Mouse (Mus musculus): ENCODE results near the gene Map2k4. TPM values are rescaled to one million over a fixed set of nuclear protein-coding genes. Genes with fewer than 3 reads are reported as not detected.

The Map2k4 gene
- polyA plus RNA-seq, 1 experiment from 2014 or later, result 55.7 TPM

DNA sequence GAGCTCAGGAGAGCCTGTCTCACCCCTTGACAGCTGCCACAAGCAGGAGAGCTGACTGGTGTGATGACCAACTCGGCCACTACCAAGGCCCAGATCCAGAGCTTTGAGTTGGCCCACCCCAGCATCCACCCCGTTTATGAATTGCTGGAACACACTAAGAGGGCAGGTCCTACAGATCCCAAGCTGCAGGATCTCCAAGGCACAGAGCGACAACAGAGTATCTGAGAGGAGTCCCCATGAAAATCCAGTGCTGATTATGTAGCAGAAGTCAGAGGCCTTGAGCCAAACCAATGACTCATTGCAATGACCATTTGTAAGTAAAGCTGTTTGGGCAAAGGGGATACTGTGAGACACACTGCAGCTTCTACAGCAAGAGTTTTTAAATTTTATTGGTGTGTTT is 44.2 kb downstream of the Map2k4 start:
- H3K27me3 ChIP-seq, result no peaks in the 10 kb centered on the region
- no peaks in the 10 kb centered on the region for H3K9me3 ChIP-seq (replicated peaks)
- H3K9ac ChIP-seq, result no peak overlapping the region
- H3K36me3 ChIP-seq, result no peaks in the 10 kb centered on the region
- ATAC-seq (replicated peaks; ENCODE audit: insufficient number of reproducible peaks, insufficient read depth, low FRiP score, low read depth), result no peak
- peaks cover 16% of the 10 kb centered on the region for H3K4me1 ChIP-seq (replicated peaks)
- H3K27ac ChIP-seq, result no peak overlapping the region
- H3K4me3 ChIP-seq, result no peak overlapping the region
- no peak overlapping the region for H3K4me2 ChIP-seq
- 77% methylated on average over 3 of the region's 3 CpGs for WGBS

DNA sequence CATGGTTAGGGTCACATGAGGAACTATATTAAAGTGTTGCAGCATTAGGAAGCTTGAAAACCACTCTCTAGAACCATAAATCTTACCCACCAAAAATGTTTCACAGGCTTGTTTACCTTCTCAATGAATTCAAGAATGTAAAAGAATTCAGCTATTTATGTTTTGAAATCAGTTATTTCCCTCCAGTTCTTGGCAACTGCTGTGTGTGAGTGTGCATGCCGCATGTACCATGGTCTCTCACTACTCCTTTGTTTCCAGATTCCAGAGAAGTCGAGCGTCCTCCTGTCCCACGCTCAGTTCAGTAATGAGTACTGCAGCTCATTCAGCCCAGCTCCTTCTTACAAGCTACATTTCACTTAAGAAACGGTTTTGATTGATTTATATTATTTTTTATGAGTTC is 47.3 kb downstream of the Map2k4 start:
- H3K27ac ChIP-seq, result no peak overlapping the region
- 77% methylated on average over 5 of the region's 5 CpGs for WGBS
- no peaks in the 10 kb centered on the region for H3K9me3 ChIP-seq (replicated peaks)
- H3K36me3 ChIP-seq, result no peaks in the 10 kb centered on the region
- H3K9ac ChIP-seq, result no peak overlapping the region
- ATAC-seq (replicated peaks; ENCODE audit: insufficient number of reproducible peaks, insufficient read depth, low FRiP score, low read depth), result no peak
- peaks cover 12% of the 10 kb centered on the region for H3K4me1 ChIP-seq (replicated peaks)
- no peak overlapping the region for H3K4me3 ChIP-seq
- no peaks in the 10 kb centered on the region for H3K27me3 ChIP-seq
- no peak overlapping the region for H3K4me2 ChIP-seq

DNA sequence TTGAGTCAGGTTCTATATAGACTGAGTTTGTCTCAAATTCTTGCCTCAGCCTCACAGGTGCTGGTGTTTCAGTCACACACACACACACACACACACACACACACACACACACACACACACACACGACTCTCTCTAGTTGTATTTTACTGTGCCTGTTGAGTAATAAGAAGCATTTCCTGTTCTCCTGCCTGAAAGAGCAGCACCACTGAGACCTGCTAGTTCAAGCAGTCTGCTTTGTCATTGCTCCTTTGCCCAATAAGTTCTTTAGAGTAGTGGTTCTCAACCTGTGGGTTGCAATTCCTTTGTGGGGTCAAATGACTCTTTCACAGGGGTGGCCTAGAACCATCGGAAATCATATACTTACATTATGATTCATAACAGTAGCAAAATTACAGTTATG is 47.7 kb downstream of the Map2k4 start:
- Histone ChIP-seq H3K36me3 (no peaks in the 10 kb centered on the region), H3K4me3 (no peak overlapping the region), H3K27me3 (no peaks in the 10 kb centered on the region), H3K4me1 (replicated peaks) (peaks cover 8% of the 10 kb centered on the region), H3K4me2 (no peak overlapping the region), H3K9me3 (replicated peaks) (no peaks in the 10 kb centered on the region), H3K9ac (no peak overlapping the region), H3K27ac (no peak overlapping the region)
- ATAC-seq (replicated peaks; ENCODE audit: insufficient number of reproducible peaks, insufficient read depth, low FRiP score, low read depth), result no peak
- 59% methylated on average over 2 of the region's 2 CpGs for WGBS

DNA sequence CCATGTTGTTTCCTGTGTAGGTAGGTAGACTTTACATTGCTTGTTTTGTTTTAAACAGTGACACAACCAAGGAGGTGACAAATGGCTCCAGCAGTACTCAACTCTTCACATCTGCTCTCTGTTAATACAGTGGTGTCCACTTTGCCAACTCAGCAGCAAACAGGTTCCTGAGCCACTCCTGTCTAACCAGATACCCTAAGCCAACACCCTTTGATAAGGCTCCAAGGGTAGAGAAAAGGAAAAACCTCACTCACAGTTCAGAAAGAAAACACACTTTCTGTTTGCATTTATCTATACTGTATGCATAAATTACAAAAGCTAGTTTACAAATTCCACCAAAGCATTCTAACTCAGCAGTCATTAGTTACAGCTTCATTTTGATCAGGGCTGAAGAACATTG is 48.2 kb downstream of the Map2k4 start:
- no peak overlapping the region for H3K4me3 ChIP-seq
- peaks cover 8% of the 10 kb centered on the region for H3K4me1 ChIP-seq (replicated peaks)
- no peaks in the 10 kb centered on the region for H3K9me3 ChIP-seq (replicated peaks)
- H3K36me3 ChIP-seq, result no peaks in the 10 kb centered on the region
- H3K27ac ChIP-seq, result no peak overlapping the region
- no peaks in the 10 kb centered on the region for H3K27me3 ChIP-seq
- ATAC-seq (replicated peaks; ENCODE audit: insufficient number of reproducible peaks, insufficient read depth, low FRiP score, low read depth), result no peak
- no peak overlapping the region for H3K9ac ChIP-seq
- no peak overlapping the region for H3K4me2 ChIP-seq

DNA sequence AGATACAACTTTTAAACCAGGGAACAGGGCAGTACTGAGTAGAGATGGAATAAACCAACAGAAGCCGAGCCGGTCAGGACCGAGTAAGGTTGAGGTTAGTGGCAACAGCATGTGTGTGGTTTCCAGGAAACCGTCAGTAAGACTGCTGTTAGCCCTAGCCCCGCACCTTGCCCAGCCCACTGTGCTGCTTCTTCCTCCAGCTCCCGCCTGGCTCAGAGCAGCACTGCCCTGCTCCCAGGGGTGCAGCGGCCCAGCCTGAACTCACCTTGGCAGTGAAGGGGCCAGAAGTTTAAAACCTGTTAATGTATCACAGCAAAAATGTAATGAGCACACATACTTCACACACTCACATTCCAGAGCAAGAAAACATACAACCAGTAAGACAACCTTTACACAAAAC is 53.4 kb downstream of the Map2k4 start:
- no peak for ATAC-seq (replicated peaks; ENCODE audit: insufficient number of reproducible peaks, insufficient read depth, low FRiP score, low read depth)
- 62% methylated on average over 7 of the region's 7 CpGs for WGBS
- Histone ChIP-seq H3K27me3 (no peaks in the 10 kb centered on the region), H3K9me3 (replicated peaks) (no peaks in the 10 kb centered on the region), H3K9ac (no peak overlapping the region), H3K4me2 (no peak overlapping the region), H3K4me3 (no peak overlapping the region), H3K4me1 (replicated peaks) (peaks cover 19% of the 10 kb centered on the region), H3K36me3 (0 out of 2 replicates have a peak, but pooled peaks cover 3% of the 10 kb centered on the region), H3K27ac (no peak overlapping the region)

DNA sequence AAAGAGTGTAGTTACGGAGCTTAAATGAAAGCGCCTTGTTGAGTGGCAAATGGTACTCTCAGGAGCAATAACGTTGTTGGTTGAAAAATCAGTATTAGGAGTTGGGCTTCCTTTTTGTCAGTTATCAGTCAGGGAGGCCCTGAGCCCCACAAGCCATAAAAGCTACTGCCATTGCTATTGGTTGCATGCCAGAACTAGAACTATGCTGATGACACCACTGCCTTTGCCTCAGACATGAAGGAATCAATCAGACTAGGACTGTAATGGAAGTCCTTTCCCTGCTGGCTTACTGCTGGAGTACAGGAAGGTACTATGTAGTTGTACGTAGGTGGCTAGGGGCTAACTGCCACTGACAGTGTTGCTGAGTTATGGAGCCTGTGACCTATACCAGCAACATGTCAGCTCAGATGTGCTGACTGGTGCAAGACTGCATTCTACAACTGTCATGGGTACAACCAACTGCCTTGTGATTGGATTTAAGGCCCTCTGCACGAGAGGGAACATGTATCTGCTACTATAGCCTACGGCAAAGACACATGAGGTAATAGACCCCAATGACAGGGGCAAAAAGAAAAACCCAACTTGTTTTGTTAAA is 58.4 kb downstream of the Map2k4 start:
- WGBS, result 87% methylated on average over 6 of the region's 6 CpGs
- Histone ChIP-seq H3K4me2 (no peak overlapping the region), H3K4me3 (no peak overlapping the region), H3K9me3 (replicated peaks) (no peaks in the 10 kb centered on the region), H3K27me3 (no peaks in the 10 kb centered on the region), H3K27ac (no peak overlapping the region), H3K4me1 (replicated peaks) (peaks cover 21% of the 10 kb centered on the region), H3K36me3 (0 out of 2 replicates have a peak, but pooled peaks cover 3% of the 10 kb centered on the region), H3K9ac (no peak overlapping the region)
- no peak for ATAC-seq (replicated peaks; ENCODE audit: insufficient number of reproducible peaks, insufficient read depth, low FRiP score, low read depth)

DNA sequence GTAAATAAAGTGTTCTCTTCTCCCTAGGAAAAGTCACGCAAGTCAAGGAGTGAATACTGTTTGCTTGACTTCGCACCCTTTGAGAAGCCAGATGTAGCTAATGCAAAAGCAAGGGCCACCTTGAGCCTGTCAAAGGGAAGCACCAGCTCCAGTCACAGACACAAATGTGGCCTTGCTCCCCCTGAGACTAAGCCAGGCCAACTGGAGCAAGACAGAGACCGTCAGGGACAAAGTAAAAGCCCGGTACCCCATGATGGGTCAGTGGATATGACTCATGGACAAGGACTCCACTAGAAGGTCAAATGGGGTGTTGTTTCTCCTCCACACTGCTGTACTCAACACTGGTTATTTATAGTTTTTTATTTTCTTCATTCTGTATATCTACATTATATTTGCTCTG is 59.2 kb downstream of the Map2k4 start:
- ATAC-seq (replicated peaks; ENCODE audit: insufficient number of reproducible peaks, insufficient read depth, low FRiP score, low read depth), result no peak
- 0 out of 2 replicates have a peak, but pooled peaks cover 3% of the 10 kb centered on the region for H3K36me3 ChIP-seq
- peaks cover 17% of the 10 kb centered on the region for H3K4me1 ChIP-seq (replicated peaks)
- no peak overlapping the region for H3K4me2 ChIP-seq
- no peaks in the 10 kb centered on the region for H3K9me3 ChIP-seq (replicated peaks)
- no peak overlapping the region for H3K4me3 ChIP-seq
- no peak overlapping the region for H3K27ac ChIP-seq
- no peak overlapping the region for H3K9ac ChIP-seq
- 81% methylated on average over 4 of the region's 4 CpGs for WGBS
- H3K27me3 ChIP-seq, result no peaks in the 10 kb centered on the region

DNA sequence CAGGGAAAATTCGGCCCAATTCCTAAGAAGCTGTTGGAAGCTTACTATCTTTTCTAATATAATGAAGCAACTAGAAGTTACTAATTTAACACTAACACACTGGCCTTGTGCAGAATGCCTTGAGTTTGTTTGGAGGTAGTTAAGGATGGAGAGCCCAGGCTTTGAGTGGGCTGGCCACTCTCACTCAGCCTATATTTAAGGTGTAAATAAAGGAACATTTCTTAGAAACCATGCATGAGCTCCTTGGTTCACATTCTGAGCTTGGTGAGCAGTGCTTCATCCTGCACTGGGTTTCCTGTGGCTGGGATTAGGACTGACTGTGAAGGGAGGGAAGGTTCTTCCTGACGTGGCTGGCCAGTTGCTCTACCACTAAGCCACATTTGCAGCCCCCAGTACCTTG is 64.4 kb downstream of the Map2k4 start:
- no peak for ATAC-seq (replicated peaks; ENCODE audit: insufficient number of reproducible peaks, insufficient read depth, low FRiP score, low read depth)
- Histone ChIP-seq H3K4me3 (no peak overlapping the region), H3K9me3 (replicated peaks) (no peaks in the 10 kb centered on the region), H3K36me3 (peaks cover under 1% of the 10 kb centered on the region; the same call in 1 of the 2 replicates), H3K9ac (no peak overlapping the region), H3K27me3 (no peaks in the 10 kb centered on the region), H3K4me1 (replicated peaks) (no peaks in the 10 kb centered on the region), H3K27ac (no peak overlapping the region), H3K4me2 (no peak overlapping the region)
- 89% methylated on average over 2 of the region's 2 CpGs for whole genome bisulfite sequencing

DNA sequence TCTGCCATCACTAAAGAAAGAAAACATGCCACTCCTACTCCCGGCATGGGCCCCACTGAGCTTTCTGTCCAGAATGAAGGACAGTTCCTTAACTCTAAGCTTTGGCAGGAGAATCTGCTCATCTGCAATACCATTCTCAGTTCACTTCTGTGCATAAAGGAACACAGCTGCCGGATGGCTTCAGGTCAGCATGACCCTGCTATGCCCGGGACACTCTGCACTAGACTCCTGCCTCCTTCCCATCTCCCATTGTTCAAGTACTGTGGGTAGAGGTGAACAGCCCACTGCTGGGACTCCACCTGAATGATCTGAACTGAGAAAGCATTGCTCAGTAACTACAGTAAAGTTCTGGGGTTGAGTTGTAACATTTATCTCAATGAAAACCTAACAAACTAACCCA is 66.5 kb downstream of the Map2k4 start:
- Histone ChIP-seq H3K9me3 (replicated peaks) (no peaks in the 10 kb centered on the region), H3K27ac (no peak overlapping the region), H3K4me2 (no peak overlapping the region), H3K27me3 (no peaks in the 10 kb centered on the region), H3K4me3 (no peak overlapping the region), H3K4me1 (replicated peaks) (no peaks in the 10 kb centered on the region), H3K9ac (no peak overlapping the region), H3K36me3 (peaks cover 6% of the 10 kb centered on the region; the same call in 1 of the 2 replicates)
- no peak for ATAC-seq (replicated peaks; ENCODE audit: insufficient number of reproducible peaks, insufficient read depth, low FRiP score, low read depth)
- 76% methylated on average over 3 of the region's 3 CpGs for WGBS

DNA sequence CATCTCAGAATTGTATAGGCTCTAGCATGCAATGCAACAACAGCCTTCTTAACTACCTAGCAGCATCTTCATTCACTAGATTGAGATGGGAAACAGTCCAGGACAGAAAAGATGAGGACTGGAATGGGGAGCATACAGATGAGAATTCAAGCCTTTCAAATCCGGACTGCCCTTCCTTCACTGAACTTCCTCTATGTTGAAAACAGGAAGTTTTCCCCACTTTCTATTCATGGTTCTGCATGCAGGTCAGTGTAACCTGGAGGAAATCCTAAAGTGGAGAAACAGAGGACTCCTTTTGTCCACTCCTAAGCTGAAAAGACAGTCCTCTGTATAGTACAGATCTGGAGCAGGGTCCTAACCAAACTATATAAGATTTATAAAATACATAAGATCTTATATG is 68.1 kb downstream of the Map2k4 start:
- Histone ChIP-seq H3K4me3 (no peak overlapping the region), H3K4me1 (replicated peaks) (no peaks in the 10 kb centered on the region), H3K27me3 (no peaks in the 10 kb centered on the region), H3K27ac (no peak overlapping the region), H3K36me3 (peaks cover 9% of the 10 kb centered on the region), H3K9me3 (replicated peaks) (no peaks in the 10 kb centered on the region), H3K9ac (no peak overlapping the region), H3K4me2 (no peak overlapping the region)
- WGBS, result 55% methylated on average over 1 of the region's 1 CpGs
- ATAC-seq (replicated peaks; ENCODE audit: insufficient number of reproducible peaks, insufficient read depth, low FRiP score, low read depth), result no peak

DNA sequence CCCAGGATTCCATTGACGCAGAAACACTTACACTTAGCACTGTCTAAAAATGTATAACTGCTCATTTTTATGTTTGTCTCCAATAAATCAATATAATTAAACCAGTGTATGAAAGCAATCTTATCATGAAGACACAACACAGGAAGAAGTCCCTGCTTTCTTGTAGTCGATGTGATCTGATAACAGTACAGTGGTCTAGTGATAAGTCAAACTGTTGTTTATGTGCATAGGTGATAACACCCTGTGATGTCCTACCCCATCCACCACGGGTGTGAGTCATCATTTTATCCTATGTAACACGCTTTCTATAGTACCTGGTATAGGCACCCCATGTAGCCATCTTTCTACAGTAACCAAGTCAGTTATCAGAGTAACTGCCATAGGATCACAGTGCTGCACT is 74.3 kb downstream of the Map2k4 start:
- WGBS, result 69% methylated on average over 4 of the region's 4 CpGs

DNA sequence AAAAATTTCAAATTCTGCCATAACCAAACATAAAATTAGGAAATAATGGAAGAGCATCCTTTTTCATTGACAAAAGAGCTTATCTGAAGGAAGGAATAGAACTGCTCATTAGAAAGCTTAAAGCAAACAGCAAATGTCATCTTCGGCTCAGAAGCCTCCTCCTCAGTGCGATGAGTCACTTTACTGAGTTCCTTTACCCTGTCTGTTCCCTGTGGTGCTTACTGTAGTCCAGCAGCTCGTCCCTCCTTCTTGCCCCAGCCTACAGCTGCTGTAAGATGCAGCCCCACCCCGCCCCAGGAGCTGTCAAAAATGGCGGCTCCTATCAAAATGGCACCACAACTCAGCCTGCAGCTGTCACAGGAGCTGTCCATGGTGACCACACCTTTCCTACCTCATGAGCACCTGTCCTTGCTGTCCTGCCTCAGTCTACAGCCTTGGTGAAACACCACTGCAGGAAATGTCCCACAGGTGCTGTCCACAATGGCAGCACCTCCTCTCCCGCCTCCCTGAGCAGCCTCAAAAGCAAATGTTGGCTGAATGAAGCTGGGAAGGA is 75.3 kb downstream of the Map2k4 start:
- Histone ChIP-seq H3K4me1 (replicated peaks) (no peaks in the 10 kb centered on the region), H3K4me3 (no peak overlapping the region), H3K27ac (no peak overlapping the region), H3K9ac (no peak overlapping the region), H3K9me3 (replicated peaks) (no peaks in the 10 kb centered on the region), H3K4me2 (no peak overlapping the region), H3K36me3 (peaks cover 13% of the 10 kb centered on the region), H3K27me3 (no peaks in the 10 kb centered on the region)
- ATAC-seq (replicated peaks; ENCODE audit: insufficient number of reproducible peaks, insufficient read depth, low FRiP score, low read depth), result no peak
- 84% methylated on average over 6 of the region's 6 CpGs for WGBS

More for the DNA sequence above, 74.3 kb downstream of the Map2k4 start:
- no peak overlapping the region for H3K27ac ChIP-seq
- H3K36me3 ChIP-seq, result peaks cover 14% of the 10 kb centered on the region
- no peak overlapping the region for H3K4me3 ChIP-seq
- H3K9ac ChIP-seq, result no peak overlapping the region
- H3K4me1 ChIP-seq (replicated peaks), result no peaks in the 10 kb centered on the region
- no peaks in the 10 kb centered on the region for H3K27me3 ChIP-seq
- H3K4me2 ChIP-seq, result no peak overlapping the region
- ATAC-seq (replicated peaks; ENCODE audit: insufficient number of reproducible peaks, insufficient read depth, low FRiP score, low read depth), result no peak
- H3K9me3 ChIP-seq (replicated peaks), result no peaks in the 10 kb centered on the region
